Mouse (Mus musculus): Measurements from ENCODE around the gene Lhx8.

GRCm38 (mm10) chr3:154327883-154328720 lies 2.4 kb downstream of the Lhx8 start:
- TF ChIP-seq CTCF (IDR thresholded peaks at IDR 0.05; ENCODE audit: insufficient read depth, low read depth, low read length) (no peak), POLR2A (IDR thresholded peaks at IDR 0.05; ENCODE audit: insufficient read depth, low read depth, low read length) (no peak)

All from olfactory bulb, adult 2 months (tissue).